Mouse (Mus musculus): ENCODE measurements around the gene Paqr9. TPM values are rescaled to one million over a fixed set of nuclear protein-coding genes. Genes with fewer than 3 reads are reported as not detected.

The Paqr9 gene
- total RNA-seq, 2 experiments from 2014 or later = 50.6 to 51.6 TPM

DNA sequence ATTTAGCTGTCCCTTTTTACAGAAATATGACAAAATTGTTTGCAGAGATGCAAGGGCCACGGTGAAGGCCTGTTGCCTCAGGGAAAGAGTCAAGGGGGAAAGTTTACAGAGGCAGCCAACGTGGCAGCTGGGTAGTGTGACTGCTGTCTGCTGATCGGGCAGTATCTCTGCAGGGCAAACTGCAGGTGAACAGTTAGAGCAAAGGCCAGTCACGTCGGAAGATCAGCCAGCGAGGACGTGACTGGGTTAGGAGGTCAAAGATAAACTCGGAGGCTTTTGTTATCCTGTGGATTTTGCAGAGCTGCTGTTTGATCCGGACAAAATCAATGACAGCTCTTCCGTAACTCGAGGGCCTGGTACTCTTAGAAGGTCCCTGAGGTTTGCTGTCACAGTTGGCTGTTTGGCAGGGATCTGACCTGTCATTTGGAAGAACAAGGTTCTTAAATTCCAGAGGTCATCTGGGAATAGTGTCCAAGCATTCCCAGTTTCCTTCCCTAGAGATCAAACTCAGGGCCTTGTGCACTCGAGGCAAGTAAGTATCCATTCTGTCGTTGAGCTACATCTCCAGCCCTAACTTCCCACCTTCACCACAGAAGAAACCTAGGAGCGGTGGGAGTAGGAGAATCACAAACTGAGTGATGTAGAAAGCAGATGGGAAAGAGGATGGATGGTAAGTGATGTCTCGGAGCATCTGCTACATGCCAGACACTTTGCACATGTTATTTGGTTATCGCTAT lies 21.7 kb downstream of the Paqr9 start:
- DNase-seq = no peak

DNA sequence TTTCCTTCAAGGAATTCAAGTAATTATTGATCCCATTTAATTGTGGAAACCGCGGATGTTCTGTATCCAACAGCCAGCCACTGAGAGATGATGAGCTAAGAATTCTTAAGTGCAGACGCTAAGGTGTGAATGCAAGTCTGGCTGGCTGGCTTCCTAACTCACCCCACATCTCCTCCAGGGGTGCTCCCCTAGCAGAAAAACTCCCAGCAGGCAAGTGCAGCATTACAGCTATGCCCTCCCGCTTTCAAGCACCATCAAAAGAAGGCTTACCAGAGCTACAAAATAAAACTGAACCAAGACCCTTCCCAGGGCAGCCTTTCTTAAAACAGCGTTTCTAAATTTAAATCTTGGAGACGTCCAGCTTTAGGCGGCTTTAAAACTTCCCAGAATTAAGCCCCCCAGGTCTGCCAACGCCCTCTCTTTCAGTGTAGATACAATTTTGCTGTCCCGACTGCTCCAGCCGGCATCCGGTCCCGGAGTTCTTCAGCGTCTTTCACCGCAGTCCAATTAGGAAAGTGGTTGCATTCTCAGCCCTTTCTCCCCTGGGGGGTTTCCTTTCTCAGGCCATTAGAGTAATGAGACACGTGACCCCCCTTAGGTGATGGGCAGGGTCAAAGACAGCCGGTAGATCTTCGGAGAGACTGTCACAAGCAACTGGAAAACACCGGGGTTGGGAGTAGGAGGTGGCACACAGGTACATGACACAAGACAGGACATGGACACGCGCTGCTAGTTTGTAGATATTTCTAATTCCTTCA lies 22.5 kb downstream of the Paqr9 start:
- peak in 1 of 2 experiments; percentile 9 for DNase-seq

DNA sequence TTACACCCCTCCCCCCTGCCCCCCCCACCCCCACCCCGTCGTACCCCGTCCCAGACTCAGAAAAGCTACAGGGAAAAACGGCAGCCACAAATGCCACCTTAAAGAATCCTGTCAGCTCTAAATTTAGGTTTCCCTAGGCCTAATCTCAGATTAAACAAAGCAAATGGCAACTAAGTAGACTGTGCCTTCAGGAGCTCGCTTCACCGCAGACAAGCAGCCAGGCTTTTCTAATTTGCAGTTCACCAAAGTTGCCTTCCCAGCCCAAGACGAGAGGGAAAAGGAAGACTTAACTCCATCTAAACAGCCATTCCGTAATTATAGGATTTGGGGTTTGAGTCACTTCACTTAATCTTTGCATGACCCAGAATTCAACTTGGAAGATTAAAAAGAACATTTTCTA lies 23.1 kb downstream of the Paqr9 start:
- DNase-seq = no peak

- no peak for DNase-seq
Observed at GRCm38 (mm10) chr9:95586046-95586445, 26.6 kb downstream of the Paqr9 start.

GRCm38 (mm10) chr9:95588070-95588469 lies 28.6 kb downstream of the Paqr9 start:
- no peak for DNase-seq

DNA sequence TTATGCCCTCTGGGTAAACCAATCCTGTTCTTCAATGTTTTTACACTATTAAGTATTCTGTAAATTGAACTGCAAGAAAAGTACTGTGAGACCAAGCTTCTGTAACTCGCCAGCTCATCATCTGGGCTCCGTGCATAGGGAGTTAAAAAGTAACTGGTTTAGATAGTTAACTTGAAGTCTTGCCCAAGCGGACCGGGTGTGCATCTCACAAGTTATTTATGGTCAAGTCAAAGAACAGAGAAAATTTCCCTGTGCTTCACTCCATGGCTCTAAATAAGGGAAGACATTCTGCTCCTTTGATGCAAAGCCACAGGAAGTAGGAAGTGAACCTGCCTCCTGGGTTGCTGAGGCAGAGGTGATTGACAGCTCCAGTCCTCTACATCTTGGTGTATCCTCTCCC lies 34.8 kb downstream of the Paqr9 start:
- no peak for DNase-seq

DNA sequence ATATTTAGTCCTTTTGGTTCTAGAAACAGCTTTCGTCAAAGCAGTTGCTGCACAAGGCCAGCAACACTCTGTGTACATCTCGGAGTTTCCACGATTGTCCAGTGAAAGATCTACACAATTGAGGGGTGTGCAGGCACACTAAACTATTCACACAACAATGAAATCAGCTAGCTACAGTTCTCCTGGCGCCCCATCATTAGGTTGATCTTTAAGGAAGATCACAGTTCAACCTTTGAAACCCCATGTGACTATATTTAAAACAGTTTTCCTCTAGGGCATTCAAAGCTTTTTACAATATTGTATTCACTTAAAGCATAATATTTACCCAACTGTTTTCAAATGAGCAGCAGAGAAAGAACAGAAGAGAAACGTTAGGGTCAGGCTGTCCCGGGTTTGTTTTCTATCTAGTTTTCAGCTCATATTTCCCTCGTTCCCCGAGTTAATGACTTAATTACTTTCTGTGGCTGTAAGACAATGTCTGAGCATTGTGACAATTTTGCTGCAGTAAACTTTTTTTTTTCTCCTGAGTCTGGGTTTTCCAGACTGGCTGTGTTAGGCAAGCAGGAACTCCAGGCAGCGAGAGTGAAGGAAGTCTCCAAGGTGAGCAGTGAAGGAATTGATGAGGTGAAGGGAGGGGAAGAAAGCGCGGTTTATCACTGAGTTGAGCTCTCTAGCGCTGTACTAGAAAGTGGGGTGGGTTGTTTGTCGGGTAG lies 38.2 kb downstream of the Paqr9 start:
- DNase-seq = no peak

DNA sequence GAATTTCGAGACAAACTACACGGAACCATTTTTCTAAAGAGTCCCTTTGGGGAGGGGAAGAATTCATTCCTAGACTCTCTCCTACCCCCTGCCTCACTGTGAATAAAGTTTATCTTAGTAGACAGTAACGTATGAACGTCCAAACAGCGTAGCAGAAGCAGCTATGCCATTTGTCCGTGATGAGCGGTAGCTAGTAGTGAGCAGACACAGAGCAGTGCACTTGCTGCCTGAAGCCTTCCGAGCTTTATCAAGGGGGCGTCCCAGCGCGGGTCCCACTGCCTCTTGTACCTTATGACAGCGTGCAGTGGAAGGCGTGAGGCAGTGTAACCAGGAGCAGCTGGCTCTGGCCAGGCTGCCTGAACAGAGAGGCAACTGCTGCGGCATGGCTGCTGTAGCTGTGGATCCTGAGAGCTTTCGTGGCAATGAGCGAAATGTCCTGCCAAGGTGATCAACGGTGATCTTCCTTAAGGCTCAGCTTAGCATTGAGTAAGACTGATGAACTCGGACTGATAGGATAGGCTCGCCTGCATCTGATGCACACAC lies 38.8 kb downstream of the Paqr9 start:
- no peak for DNase-seq

DNA sequence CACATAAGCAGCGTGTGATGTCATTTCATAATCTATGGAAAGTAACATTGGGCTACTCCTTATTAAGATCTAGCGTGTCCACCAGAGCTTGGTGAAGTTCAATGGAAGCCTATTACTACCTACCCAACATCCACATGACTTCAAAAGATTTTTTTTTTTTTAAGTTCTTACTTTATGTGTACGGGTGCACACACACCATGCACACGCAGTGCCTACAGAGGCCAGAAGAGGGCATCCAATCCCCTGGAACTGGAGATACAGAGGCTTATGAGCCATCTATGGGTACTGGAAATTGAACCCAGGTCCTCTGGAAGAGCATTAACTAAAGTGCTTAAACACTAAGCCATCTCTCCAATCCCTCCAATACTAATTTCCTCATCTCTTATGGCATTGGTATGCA lies 39.9 kb downstream of the Paqr9 start:
- DNase-seq = no peak

- no peak for DNase-seq
Observed at GRCm38 (mm10) chr9:95602849-95603248, 43.4 kb downstream of the Paqr9 start.

DNA sequence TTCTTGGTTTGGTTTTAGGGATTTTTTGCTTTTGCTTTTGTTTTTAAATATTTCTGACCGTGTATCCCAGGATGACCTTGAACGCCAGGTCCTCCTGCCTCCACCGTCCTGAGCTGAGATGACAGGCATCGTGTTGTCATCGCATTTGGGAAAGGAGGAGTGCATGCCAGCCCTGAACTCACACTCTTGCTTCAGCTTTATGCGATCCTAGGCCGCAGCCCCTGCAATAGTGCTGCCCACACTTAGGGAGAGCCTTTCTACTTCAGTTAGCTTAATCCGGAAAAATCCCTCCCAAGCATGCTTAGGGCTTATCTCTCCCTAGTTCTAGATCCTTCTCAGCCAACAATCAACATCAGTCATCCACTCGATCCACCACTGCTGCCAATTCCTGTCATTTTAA lies 43.9 kb downstream of the Paqr9 start:
- no peak for DNase-seq

DNA sequence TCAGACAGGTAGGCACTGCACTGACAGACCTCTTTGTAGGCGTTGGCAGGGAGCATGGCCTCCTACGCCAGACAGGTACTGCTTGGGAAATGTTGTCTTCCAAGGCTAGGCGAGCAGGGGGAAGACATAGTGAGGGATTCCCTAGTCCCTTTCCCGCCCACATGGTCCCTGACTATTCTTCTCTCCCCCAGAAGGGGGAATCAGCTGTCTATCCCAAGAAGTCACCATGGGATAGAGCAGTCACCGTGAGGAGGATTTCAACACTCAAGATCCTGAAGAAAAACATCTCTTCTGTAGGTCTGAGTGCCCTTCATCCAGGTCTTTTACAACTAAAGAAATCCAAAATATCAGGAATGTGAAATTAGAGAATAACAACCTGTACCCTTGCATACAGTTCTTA lies 47.7 kb downstream of the Paqr9 start:
- no peak for DNase-seq

GRCm38 (mm10) chr9:95612246-95612768 lies 52.9 kb downstream of the Paqr9 start:
- DNase-seq = no peak

DNA sequence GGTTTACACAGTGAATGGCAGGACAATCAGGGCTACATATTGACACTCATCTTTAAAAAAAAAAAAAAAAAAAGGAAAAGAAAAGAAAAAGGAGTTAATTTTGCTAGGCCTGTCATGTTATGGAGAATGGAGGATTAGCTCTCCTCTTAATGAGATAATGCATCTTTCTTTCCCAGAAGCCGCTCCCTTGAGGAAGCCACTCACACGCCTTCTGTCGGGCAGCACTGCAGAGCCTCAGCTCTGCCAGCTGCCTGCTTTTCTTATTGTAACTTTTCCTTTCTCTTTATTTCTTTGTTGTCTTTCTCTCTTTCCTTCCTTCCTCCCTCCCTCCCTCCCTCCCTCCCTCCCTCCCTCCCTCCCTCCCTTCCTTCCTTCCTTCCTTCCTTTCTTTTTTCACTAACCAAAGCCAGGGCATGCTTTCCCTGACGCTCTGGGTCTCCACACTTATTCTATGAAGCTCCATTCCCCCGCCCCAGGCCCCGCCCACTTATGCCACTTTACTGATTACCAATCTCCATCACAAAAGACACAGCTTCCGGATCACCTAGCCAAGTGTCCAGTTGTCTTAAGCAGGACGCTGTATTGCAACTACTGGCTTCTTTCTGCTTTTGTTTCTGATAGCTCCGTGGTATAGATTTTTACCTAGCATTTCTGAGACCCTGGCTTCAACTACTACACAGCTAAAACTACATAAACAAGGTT lies 54.1 kb downstream of the Paqr9 start:
- DNase-seq = no peak

- no peak for DNase-seq
Observed at GRCm38 (mm10) chr9:95614861-95615615, 55.6 kb downstream of the Paqr9 start.

DNA sequence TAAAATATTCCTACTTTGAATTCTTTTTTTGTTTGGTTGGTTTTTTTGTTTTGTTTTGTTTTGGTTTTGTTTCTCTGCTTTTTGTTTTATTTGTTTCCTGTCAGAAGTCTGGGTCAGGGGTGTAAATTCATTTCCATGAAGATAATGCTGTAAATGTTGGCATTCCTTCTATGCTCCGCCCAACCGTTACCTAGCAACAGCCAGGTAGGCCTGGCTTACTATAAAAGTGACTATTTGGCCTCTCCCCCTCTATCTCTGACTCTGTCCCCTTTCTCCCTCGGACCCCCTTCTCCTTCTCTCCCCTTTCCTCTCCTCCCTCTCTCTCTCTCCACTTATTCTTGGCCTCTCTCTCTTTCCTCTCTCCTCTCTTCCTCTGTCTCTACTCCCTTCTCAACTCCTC lies 56.5 kb downstream of the Paqr9 start:
- no peak for DNase-seq

Other genes with a start within 250 kb of the Paqr9 start
- gene Chst2, start 152.9 kb upstream of the Paqr9 start, total RNA-seq (2021) = 100 to 1,000 TPM; 105 to 116 TPM
- gene U2surp, start 47.7 kb upstream of the Paqr9 start, total RNA-seq (2021) = 10 to 100 TPM; 67.0 to 68.8 TPM
- gene Pcolce2, start 77.9 kb downstream of the Paqr9 start, total RNA-seq (2021) = 1 to 10 TPM; 2.1 to 3.2 TPM
- 10 to 100 TPM; 43.7 to 52.3 TPM for gene Trpc1, start 190.7 kb downstream of the Paqr9 start, total RNA-seq (2021)

Data from layer of hippocampus, postnatal 36 days (tissue).